Mouse (Mus musculus): ENCODE measurements around the gene Dagla. TPM values are rescaled to one million over a fixed set of nuclear protein-coding genes. Genes with fewer than 3 reads are reported as not detected.

Dagla gene
- total and polyA plus RNA-seq, 2 experiments from 2014 or later: 0.60 to 0.92 TPM

- H3K4me3 ChIP-seq (ENCODE audit: low read depth, low read length): no peak overlapping the region
- no peak overlapping the region for H3K4me2 ChIP-seq (ENCODE audit: low read depth, low read length)
- peaks cover 5% of the 10 kb centered on the region; the same call in 1 of the 2 replicates for H3K4me1 ChIP-seq (ENCODE audit: control insufficient read depth, insufficient read depth)
- WGBS: 57% methylated on average over 2 of the region's 2 CpGs
- ATAC-seq (ENCODE audit: insufficient read depth, low read depth) (no peak), DNase-seq (ENCODE audit: low spot score) (no peak)
- H3K27ac ChIP-seq (ENCODE audit: low read depth): no peak overlapping the region
- peaks cover 39% of the 10 kb centered on the region for H3K36me3 ChIP-seq (replicated peaks; ENCODE audit: control insufficient read depth, insufficient read depth, low read length)
- no peak overlapping the region for H3K9ac ChIP-seq (replicated peaks; ENCODE audit: low read depth, low read length)
- no peaks in the 10 kb centered on the region for H3K27me3 ChIP-seq (ENCODE audit: control insufficient read depth, insufficient read depth, low read length)
- no peak for TF ChIP-seq CTCF (IDR thresholded peaks at IDR 0.05; ENCODE audit: low read depth)
- no peak for TF ChIP-seq EP300 (IDR thresholded peaks at IDR 0.05; ENCODE audit: low read depth)
- no peaks in the 10 kb centered on the region for H3K9me3 ChIP-seq (replicated peaks; ENCODE audit: control insufficient read depth, low read length)
Observed at GRCm38 (mm10) chr19:10198286-10198685, 106.4 kb downstream of the Dagla start.

DNA sequence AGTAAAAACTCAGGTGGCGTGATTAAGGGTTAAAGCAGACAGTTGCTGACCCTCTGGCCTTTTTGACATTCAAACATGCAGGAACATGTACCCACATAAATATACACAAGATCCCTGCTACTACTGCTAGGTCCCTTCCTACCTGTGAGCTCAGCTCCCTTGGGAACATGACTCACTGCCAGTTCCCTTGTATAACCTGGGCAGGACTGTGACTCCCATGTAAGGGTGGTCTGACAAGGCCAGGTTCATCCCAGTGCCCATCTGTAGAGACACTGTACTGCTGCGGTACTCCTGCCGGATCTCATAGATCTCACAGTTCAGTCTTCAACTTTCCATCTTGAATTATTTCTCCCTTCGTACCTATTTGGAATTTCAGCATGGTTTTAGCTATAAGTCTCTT, 107.5 kb downstream of the Dagla start:
- TF ChIP-seq CTCF (IDR thresholded peaks at IDR 0.05; ENCODE audit: low read depth) (no peak), EP300 (IDR thresholded peaks at IDR 0.05; ENCODE audit: low read depth) (no peak)
- Histone ChIP-seq H3K27me3 (ENCODE audit: control insufficient read depth, insufficient read depth, low read length) (no peaks in the 10 kb centered on the region), H3K4me1 (ENCODE audit: control insufficient read depth, insufficient read depth) (no peaks in the 10 kb centered on the region), H3K4me3 (ENCODE audit: low read depth, low read length) (no peak overlapping the region), H3K36me3 (replicated peaks; ENCODE audit: control insufficient read depth, insufficient read depth, low read length) (peaks cover 50% of the 10 kb centered on the region), H3K27ac (ENCODE audit: low read depth) (no peak overlapping the region), H3K9ac (replicated peaks; ENCODE audit: low read depth, low read length) (no peak overlapping the region), H3K9me3 (replicated peaks; ENCODE audit: control insufficient read depth, low read length) (no peaks in the 10 kb centered on the region), H3K4me2 (ENCODE audit: low read depth, low read length) (no peak overlapping the region)
- WGBS: 90% methylated on average over 4 of the region's 4 CpGs
- DNase-seq (ENCODE audit: low spot score): no peak
- ATAC-seq (ENCODE audit: insufficient read depth, low read depth): no peak

Other genes starting within 250 kb of the Dagla start
- gene Fads2, start 203.1 kb downstream of the Dagla start, total RNA-seq (2014; rRNA removed; ENCODE audit: low replicate concordance): 15.9 and 22.0 TPM in 2 replicates
- gene Fads2, start 203.1 kb downstream of the Dagla start, polyA plus RNA-seq (2015; fragmentation: Nextera tagmentation; extraction: Ambion mirVana): 11.4 and 13.1 TPM in 2 replicates
- gene Fads1, start 122.0 kb downstream of the Dagla start, total RNA-seq (2014; rRNA removed; ENCODE audit: low replicate concordance): 60.1 and 62.4 TPM in 2 replicates
- gene Fads1, start 122.0 kb downstream of the Dagla start, polyA plus RNA-seq (2015; fragmentation: Nextera tagmentation; extraction: Ambion mirVana): 21.5 and 22.1 TPM in 2 replicates
- 188 and 194 TPM in 2 replicates for gene Tmem258, start 100.9 kb downstream of the Dagla start, total RNA-seq (2014; rRNA removed; ENCODE audit: low replicate concordance)
- 367 and 368 TPM in 2 replicates for gene Tmem258, start 100.9 kb downstream of the Dagla start, polyA plus RNA-seq (2015; fragmentation: Nextera tagmentation; extraction: Ambion mirVana)
- 32.9 and 34.9 TPM in 2 replicates for gene Fen1, start 100.7 kb downstream of the Dagla start, total RNA-seq (2014; rRNA removed; ENCODE audit: low replicate concordance)
- gene Fen1, start 100.7 kb downstream of the Dagla start, polyA plus RNA-seq (2015; fragmentation: Nextera tagmentation; extraction: Ambion mirVana): 19.1 and 20.2 TPM in 2 replicates
- gene Myrf, start 64.1 kb downstream of the Dagla start, total RNA-seq (2014; rRNA removed; ENCODE audit: low replicate concordance): 4.9 and 5.3 TPM in 2 replicates
- 1.3 and 1.6 TPM in 2 replicates for gene Myrf, start 64.1 kb downstream of the Dagla start, polyA plus RNA-seq (2015; fragmentation: Nextera tagmentation; extraction: Ambion mirVana)
- gene Syt7, start 84.2 kb upstream of the Dagla start, total RNA-seq (2014; rRNA removed; ENCODE audit: low replicate concordance): 5.0 and 6.0 TPM in 2 replicates
- 0.78 and 0.96 TPM in 2 replicates for gene Syt7, start 84.2 kb upstream of the Dagla start, polyA plus RNA-seq (2015; fragmentation: Nextera tagmentation; extraction: Ambion mirVana)
- 1.9 TPM in 1 of 2 replicates, not detected in the other for gene Lrrc10b, start 152.6 kb upstream of the Dagla start, total RNA-seq (2014; rRNA removed; ENCODE audit: low replicate concordance)
- gene Lrrc10b, start 152.6 kb upstream of the Dagla start, polyA plus RNA-seq (2015; fragmentation: Nextera tagmentation; extraction: Ambion mirVana): 0.08 and 0.18 TPM in 2 replicates
- 0.19 TPM in 1 of 2 replicates, not detected in the other for gene Ppp1r32, start 178.1 kb upstream of the Dagla start, total RNA-seq (2014; rRNA removed; ENCODE audit: low replicate concordance)
- 0.14 TPM in 2 replicates for gene Ppp1r32, start 178.1 kb upstream of the Dagla start, polyA plus RNA-seq (2015; fragmentation: Nextera tagmentation; extraction: Ambion mirVana)
- 18.4 and 51.4 TPM in 2 replicates for gene Cpsf7, start 220.4 kb upstream of the Dagla start, total RNA-seq (2014; rRNA removed; ENCODE audit: low replicate concordance)
- 14.2 and 14.8 TPM in 2 replicates for gene Cpsf7, start 220.4 kb upstream of the Dagla start, polyA plus RNA-seq (2015; fragmentation: Nextera tagmentation; extraction: Ambion mirVana)
- gene Sdhaf2, start 221.3 kb upstream of the Dagla start, total RNA-seq (2014; rRNA removed; ENCODE audit: low replicate concordance): 50.6 and 66.2 TPM in 2 replicates
- gene Sdhaf2, start 221.3 kb upstream of the Dagla start, polyA plus RNA-seq (2015; fragmentation: Nextera tagmentation; extraction: Ambion mirVana): 56.1 and 56.9 TPM in 2 replicates

Data from heart, postnatal 0 days (tissue).